Mouse (Mus musculus): ENCODE results near the gene Meis2. TPM values are rescaled to one million over a fixed set of nuclear protein-coding genes. Genes with fewer than 3 reads are reported as not detected.
A peak's percentile ranks its signal among the peaks of the same experiment; 100 is the strongest.

Meis2 gene
- polyA plus RNA-seq, 1 experiment from 2014 or later = 142 TPM

DNA sequence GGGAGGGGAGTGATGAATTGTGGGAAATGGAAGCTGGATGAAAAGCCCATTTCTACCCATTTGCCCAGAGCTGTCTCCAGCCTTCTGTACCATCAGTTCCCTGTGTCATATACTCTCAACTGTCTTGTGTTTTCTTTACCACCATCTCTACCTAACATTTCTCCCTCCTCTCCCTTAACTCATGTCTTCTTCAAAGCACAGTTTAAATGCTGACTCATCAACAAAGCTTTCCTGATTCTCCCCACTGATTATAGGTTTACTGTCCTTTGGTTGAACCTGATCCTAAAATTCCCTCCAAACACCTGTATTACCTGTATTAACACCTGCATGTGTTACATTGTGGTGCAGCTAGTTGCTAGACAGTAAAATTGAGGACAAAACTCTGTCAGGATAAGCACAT, 222.8 kb downstream of the Meis2 start:
- no peak overlapping the region for H3K4me3 ChIP-seq (ENCODE audit: low read depth, low read length)
- H3K27me3 ChIP-seq (ENCODE audit: control insufficient read depth, insufficient read depth, low read length) = no peaks in the 10 kb centered on the region
- no peaks in the 10 kb centered on the region for H3K9me3 ChIP-seq (ENCODE audit: control insufficient read depth, low read length)
- no peak overlapping the region for H3K4me2 ChIP-seq (replicated peaks; ENCODE audit: low read depth, low read length)
- H3K9ac ChIP-seq (ENCODE audit: low read depth, low read length) = no peak overlapping the region
- H3K4me1 ChIP-seq (replicated peaks; ENCODE audit: control insufficient read depth, insufficient read depth, low read length) = no peaks in the 10 kb centered on the region
- no peaks in the 10 kb centered on the region for H3K36me3 ChIP-seq (ENCODE audit: control insufficient read depth, insufficient read depth, low read length)
- no peak for ATAC-seq (ENCODE audit: low FRiP score)
- no peak for DNase-seq (ENCODE audit: low spot score)
- no peak overlapping the region for H3K27ac ChIP-seq (ENCODE audit: low read depth, low read length)

DNA sequence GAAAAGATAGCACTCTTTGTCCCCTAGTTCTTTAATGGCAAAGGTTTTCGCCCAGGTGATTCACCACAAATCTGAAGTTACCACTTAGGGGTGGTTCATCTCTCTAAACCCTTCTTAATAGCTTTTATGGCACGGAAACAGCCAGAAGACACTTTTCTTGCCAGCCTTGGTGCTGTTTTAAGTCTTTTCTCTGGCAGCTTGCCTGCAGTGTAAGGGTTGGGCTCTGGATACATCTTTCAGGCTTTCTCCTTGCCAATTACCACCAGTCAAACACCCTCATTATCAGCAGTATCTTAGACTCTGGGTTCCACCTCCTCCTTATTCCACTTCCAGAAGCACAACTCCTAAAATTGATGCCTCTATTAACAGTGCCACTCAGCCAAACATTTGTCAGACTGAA, 229.6 kb downstream of the Meis2 start:
- no peak for DNase-seq (ENCODE audit: low spot score)
- ATAC-seq (ENCODE audit: low FRiP score) = no peak
- no peaks in the 10 kb centered on the region for H3K27me3 ChIP-seq (ENCODE audit: control insufficient read depth, insufficient read depth, low read length)
- no peak overlapping the region for H3K9ac ChIP-seq (ENCODE audit: low read depth, low read length)
- no peak overlapping the region for H3K4me2 ChIP-seq (replicated peaks; ENCODE audit: low read depth, low read length)
- no peak overlapping the region for H3K27ac ChIP-seq (ENCODE audit: low read depth, low read length)
- no peaks in the 10 kb centered on the region for H3K36me3 ChIP-seq (ENCODE audit: control insufficient read depth, insufficient read depth, low read length)
- no peaks in the 10 kb centered on the region for H3K4me1 ChIP-seq (replicated peaks; ENCODE audit: control insufficient read depth, insufficient read depth, low read length)
- 81% methylated on average over 2 of the region's 2 CpGs for WGBS
- no peak overlapping the region for H3K4me3 ChIP-seq (ENCODE audit: low read depth, low read length)
- H3K9me3 ChIP-seq (ENCODE audit: control insufficient read depth, low read length) = no peaks in the 10 kb centered on the region

DNA sequence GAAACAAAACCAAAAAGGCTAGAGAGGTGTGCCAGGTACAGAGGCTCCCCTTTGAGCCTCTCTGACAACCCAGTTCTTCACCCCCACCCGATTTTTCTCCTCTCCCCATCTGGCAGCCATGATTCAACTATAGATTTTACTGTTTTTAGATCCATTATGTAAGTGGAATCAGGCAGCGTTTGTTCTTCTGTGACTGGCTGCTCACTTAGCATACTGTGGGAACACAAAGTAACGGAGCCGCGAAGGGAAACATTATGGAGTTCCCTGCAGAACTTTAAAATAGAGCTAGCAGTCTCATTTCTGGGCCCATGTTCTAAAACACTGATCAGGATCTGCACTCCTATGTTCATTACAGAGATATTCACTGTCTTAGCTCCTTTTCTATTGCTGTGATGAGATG, 243.3 kb downstream of the Meis2 start:
- ATAC-seq (ENCODE audit: low FRiP score) = no peak
- Histone ChIP-seq H3K36me3 (ENCODE audit: control insufficient read depth, insufficient read depth, low read length) (no peaks in the 10 kb centered on the region), H3K4me1 (replicated peaks; ENCODE audit: control insufficient read depth, insufficient read depth, low read length) (no peaks in the 10 kb centered on the region), H3K27ac (ENCODE audit: low read depth, low read length) (no peak overlapping the region), H3K4me3 (ENCODE audit: low read depth, low read length) (no peak overlapping the region), H3K9me3 (ENCODE audit: control insufficient read depth, low read length) (no peaks in the 10 kb centered on the region), H3K4me2 (replicated peaks; ENCODE audit: low read depth, low read length) (no peak overlapping the region), H3K27me3 (ENCODE audit: control insufficient read depth, insufficient read depth, low read length) (no peaks in the 10 kb centered on the region), H3K9ac (ENCODE audit: low read depth, low read length) (no peak overlapping the region)
- 90% methylated on average over 5 of the region's 5 CpGs for WGBS
- no peak for DNase-seq (ENCODE audit: low spot score)

DNA sequence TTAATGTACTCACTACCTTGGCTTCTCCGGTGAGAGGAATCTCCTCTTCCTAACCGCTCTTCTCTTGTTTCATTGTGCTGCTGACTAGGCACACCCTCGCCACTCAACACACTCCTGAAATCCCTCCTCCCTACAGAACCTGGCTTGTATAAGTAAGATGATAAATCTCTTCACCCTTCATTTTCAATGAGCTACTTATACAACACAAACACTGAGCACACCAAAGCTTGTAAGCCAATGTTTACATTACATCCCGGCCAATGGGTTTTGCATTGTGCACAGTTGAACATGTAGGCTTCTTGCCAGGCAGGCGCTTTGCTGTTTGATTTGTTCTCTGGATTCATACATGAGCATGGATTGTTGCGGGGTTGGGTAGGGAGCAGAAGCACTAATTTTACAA, 247.7 kb downstream of the Meis2 start:
- no peaks in the 10 kb centered on the region for H3K36me3 ChIP-seq (ENCODE audit: control insufficient read depth, insufficient read depth, low read length)
- no peaks in the 10 kb centered on the region for H3K9me3 ChIP-seq (ENCODE audit: control insufficient read depth, low read length)
- H3K4me3 ChIP-seq (ENCODE audit: low read depth, low read length) = no peak overlapping the region
- 90% methylated on average over 6 of the region's 6 CpGs for WGBS
- H3K4me1 ChIP-seq (replicated peaks; ENCODE audit: control insufficient read depth, insufficient read depth, low read length) = no peaks in the 10 kb centered on the region
- no peak overlapping the region for H3K9ac ChIP-seq (ENCODE audit: low read depth, low read length)
- H3K4me2 ChIP-seq (replicated peaks; ENCODE audit: low read depth, low read length) = no peak overlapping the region
- H3K27ac ChIP-seq (ENCODE audit: low read depth, low read length) = no peak overlapping the region
- no peaks in the 10 kb centered on the region for H3K27me3 ChIP-seq (ENCODE audit: control insufficient read depth, insufficient read depth, low read length)
- ATAC-seq (ENCODE audit: low FRiP score) (no peak), DNase-seq (ENCODE audit: low spot score) (no peak)

DNA sequence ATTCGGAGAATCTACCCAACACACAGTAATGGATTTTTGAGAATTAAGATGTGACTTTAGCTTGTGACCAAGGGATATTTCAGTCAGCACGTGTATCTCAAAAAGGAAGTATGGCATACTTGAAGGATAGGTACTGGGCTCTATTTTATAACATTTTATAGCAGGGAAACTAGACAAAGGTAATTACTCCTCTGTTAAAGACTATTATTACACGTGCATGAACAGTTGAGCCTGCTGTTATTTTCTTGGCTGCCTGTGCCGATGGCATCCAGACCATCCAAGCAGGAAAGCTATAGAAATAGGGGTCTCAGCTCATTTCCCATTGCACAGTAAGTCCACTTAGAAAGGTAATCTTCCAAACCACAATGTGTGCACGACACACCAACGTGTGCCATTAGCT, 251.9 kb downstream of the Meis2 start:
- no peak overlapping the region for H3K9ac ChIP-seq (ENCODE audit: low read depth, low read length)
- H3K4me2 ChIP-seq (replicated peaks; ENCODE audit: low read depth, low read length) = no peak overlapping the region
- DNase-seq (ENCODE audit: low spot score) = no peak
- H3K9me3 ChIP-seq (ENCODE audit: control insufficient read depth, low read length) = no peaks in the 10 kb centered on the region
- H3K36me3 ChIP-seq (ENCODE audit: control insufficient read depth, insufficient read depth, low read length) = no peaks in the 10 kb centered on the region
- no peaks in the 10 kb centered on the region for H3K27me3 ChIP-seq (ENCODE audit: control insufficient read depth, insufficient read depth, low read length)
- no peak overlapping the region for H3K27ac ChIP-seq (ENCODE audit: low read depth, low read length)
- H3K4me3 ChIP-seq (ENCODE audit: low read depth, low read length) = no peak overlapping the region
- no peaks in the 10 kb centered on the region for H3K4me1 ChIP-seq (replicated peaks; ENCODE audit: control insufficient read depth, insufficient read depth, low read length)
- ATAC-seq (ENCODE audit: low FRiP score) = no peak
- 79% methylated on average over 6 of the region's 6 CpGs for WGBS

DNA sequence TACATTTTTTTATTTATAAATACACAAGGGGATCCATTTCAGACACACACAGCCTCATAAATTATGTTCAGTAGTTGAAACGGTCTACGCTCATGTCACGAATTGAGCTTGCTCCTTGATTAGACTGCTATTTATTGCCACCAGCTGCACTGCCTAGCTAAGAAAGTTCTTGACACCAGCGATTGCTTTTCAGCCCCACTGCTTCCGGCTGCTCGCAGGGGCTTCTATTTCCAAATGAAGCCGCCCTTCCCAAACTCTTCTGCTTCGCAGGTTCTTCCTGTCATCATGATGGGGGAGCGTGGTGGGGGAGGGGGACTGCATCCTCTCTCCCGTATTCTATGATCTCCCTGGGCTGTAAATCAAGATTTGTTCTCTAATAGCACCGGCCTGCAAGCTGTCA, 252.3 kb downstream of the Meis2 start:
- H3K27me3 ChIP-seq (ENCODE audit: control insufficient read depth, insufficient read depth, low read length) = no peaks in the 10 kb centered on the region
- no peak overlapping the region for H3K4me3 ChIP-seq (ENCODE audit: low read depth, low read length)
- ATAC-seq (ENCODE audit: low FRiP score) (no peak), DNase-seq (ENCODE audit: low spot score) (peak; percentile 12)
- H3K4me2 ChIP-seq (replicated peaks; ENCODE audit: low read depth, low read length) = no peak overlapping the region
- no peaks in the 10 kb centered on the region for H3K9me3 ChIP-seq (ENCODE audit: control insufficient read depth, low read length)
- H3K27ac ChIP-seq (ENCODE audit: low read depth, low read length) = no peak overlapping the region
- H3K4me1 ChIP-seq (replicated peaks; ENCODE audit: control insufficient read depth, insufficient read depth, low read length) = no peaks in the 10 kb centered on the region
- no peak overlapping the region for H3K9ac ChIP-seq (ENCODE audit: low read depth, low read length)
- 61% methylated on average over 11 of the region's 11 CpGs for WGBS
- no peaks in the 10 kb centered on the region for H3K36me3 ChIP-seq (ENCODE audit: control insufficient read depth, insufficient read depth, low read length)

Measured in hindbrain, embryonic 11.5 days (tissue).